Mouse (Mus musculus): ENCODE measurements around the gene Phb2. TPM values are rescaled to one million over a fixed set of nuclear protein-coding genes. Genes with fewer than 3 reads are reported as not detected.
"Not testable (repeated sequence)": the region's sequence is repeated elsewhere in the genome, so short reads cannot be mapped to it uniquely, and the experiment has no call there.

Gene Phb2
- polyA plus RNA-seq, 1 experiment from 2014 or later, result 259 TPM

GRCm38 (mm10) chr6:124678769-124679168 is 33.4 kb upstream of the Phb2 start:
- H3K4me3 ChIP-seq, result no peak overlapping the region
- no peak for ATAC-seq (ENCODE audit: low read depth)
- H3K36me3 ChIP-seq, result peaks cover 4% of the 10 kb centered on the region; the same call in 1 of the 2 replicates
- H3K9me3 ChIP-seq, result no peaks in the 10 kb centered on the region
- no peaks in the 10 kb centered on the region for H3K27me3 ChIP-seq
- H3K9ac ChIP-seq, result no peak overlapping the region
- no peak overlapping the region for H3K4me2 ChIP-seq
- no peak overlapping the region for H3K27ac ChIP-seq (replicated peaks)
- WGBS, result 93% methylated on average over 7 of the region's 7 CpGs
- no peaks in the 10 kb centered on the region for H3K4me1 ChIP-seq (replicated peaks)

GRCm38 (mm10) chr6:124679486-124679885 is 32.6 kb upstream of the Phb2 start:
- 93% methylated on average over 3 of the region's 3 CpGs for WGBS
- Histone ChIP-seq H3K4me1 (replicated peaks) (no peaks in the 10 kb centered on the region), H3K9ac (no peak overlapping the region), H3K36me3 (peaks cover 4% of the 10 kb centered on the region; the same call in 1 of the 2 replicates), H3K4me2 (no peak overlapping the region), H3K27ac (replicated peaks) (no peak overlapping the region), H3K4me3 (no peak overlapping the region), H3K27me3 (no peaks in the 10 kb centered on the region), H3K9me3 (no peaks in the 10 kb centered on the region)
- ATAC-seq (ENCODE audit: low read depth), result no peak

- not testable (repeated sequence) for H3K27me3 ChIP-seq; H3K4me1 ChIP-seq (replicated peaks); H3K4me3 ChIP-seq; H3K4me2 ChIP-seq; H3K36me3 ChIP-seq; H3K27ac ChIP-seq (replicated peaks); H3K9me3 ChIP-seq; ATAC-seq (ENCODE audit: low read depth); H3K9ac ChIP-seq
- WGBS, result 67% methylated on average over 6 of the region's 6 CpGs
These were observed 29.8 kb upstream of the Phb2 start for GRCm38 (mm10) chr6:124682291-124682690.

GRCm38 (mm10) chr6:124683591-124684417 is 28.3 kb upstream of the Phb2 start:
- ATAC-seq (ENCODE audit: low read depth), result no peak
- Histone ChIP-seq H3K4me2 (no peak overlapping the region), H3K36me3 (no peaks in the 10 kb centered on the region), H3K27me3 (no peaks in the 10 kb centered on the region), H3K4me1 (replicated peaks) (no peaks in the 10 kb centered on the region), H3K9ac (no peak overlapping the region), H3K9me3 (no peaks in the 10 kb centered on the region), H3K27ac (replicated peaks) (no peak overlapping the region), H3K4me3 (no peak overlapping the region)
- 86% methylated on average over 14 of the region's 14 CpGs for WGBS

GRCm38 (mm10) chr6:124685606-124686386 is 26.3 kb upstream of the Phb2 start:
- Histone ChIP-seq H3K9me3 (no peaks in the 10 kb centered on the region), H3K27ac (replicated peaks) (no peak overlapping the region), H3K9ac (no peak overlapping the region), H3K27me3 (no peaks in the 10 kb centered on the region), H3K36me3 (no peaks in the 10 kb centered on the region), H3K4me3 (no peak overlapping the region), H3K4me2 (no peak overlapping the region), H3K4me1 (replicated peaks) (no peaks in the 10 kb centered on the region)
- ATAC-seq (ENCODE audit: low read depth), result no peak
- 74% methylated on average over 12 of the region's 12 CpGs for WGBS

GRCm38 (mm10) chr6:124686644-124687043 is 25.5 kb upstream of the Phb2 start:
- H3K27ac ChIP-seq (replicated peaks), result not testable (repeated sequence)
- WGBS, result 77% methylated on average over 1 of the region's 1 CpGs

GRCm38 (mm10) chr6:124688151-124688758 is 23.9 kb upstream of the Phb2 start:
- no peak overlapping the region for H3K4me2 ChIP-seq
- WGBS, result 90% methylated on average over 8 of the region's 8 CpGs
- no peak overlapping the region for H3K4me3 ChIP-seq
- no peaks in the 10 kb centered on the region for H3K36me3 ChIP-seq
- H3K9ac ChIP-seq, result no peak overlapping the region
- H3K9me3 ChIP-seq, result no peaks in the 10 kb centered on the region
- 0 out of 2 replicates have a peak, but pooled peaks cover 2% of the 10 kb centered on the region for H3K4me1 ChIP-seq (replicated peaks)
- no peak overlapping the region for H3K27ac ChIP-seq (replicated peaks)
- H3K27me3 ChIP-seq, result no peaks in the 10 kb centered on the region
- ATAC-seq (ENCODE audit: low read depth), result no peak

More at GRCm38 (mm10) chr6:124686644-124687043, 25.5 kb upstream of the Phb2 start:
- not testable (repeated sequence) for ATAC-seq (ENCODE audit: low read depth); H3K9me3 ChIP-seq; H3K4me2 ChIP-seq; H3K4me1 ChIP-seq (replicated peaks); H3K4me3 ChIP-seq; H3K36me3 ChIP-seq; H3K9ac ChIP-seq; H3K27me3 ChIP-seq

- no peaks in the 10 kb centered on the region for H3K9me3 ChIP-seq
- H3K36me3 ChIP-seq, result no peaks in the 10 kb centered on the region
- H3K27ac ChIP-seq (replicated peaks), result no peak overlapping the region
- no peaks in the 10 kb centered on the region for H3K27me3 ChIP-seq
- no peak for ATAC-seq (ENCODE audit: low read depth)
- H3K4me3 ChIP-seq, result no peak overlapping the region
- peaks cover 9% of the 10 kb centered on the region; the same call in 1 of the 2 replicates for H3K4me1 ChIP-seq (replicated peaks)
- H3K9ac ChIP-seq, result no peak overlapping the region
- no peak overlapping the region for H3K4me2 ChIP-seq
- WGBS, result 92% methylated on average over 3 of the region's 3 CpGs
These were observed 23.1 kb upstream of the Phb2 start for GRCm38 (mm10) chr6:124689011-124689410.

GRCm38 (mm10) chr6:124690517-124690916 is 21.6 kb upstream of the Phb2 start:
- WGBS, result 93% methylated on average over 3 of the region's 3 CpGs
- H3K4me1 ChIP-seq (replicated peaks), result peaks cover 17% of the 10 kb centered on the region; the same call in 1 of the 2 replicates
- H3K36me3 ChIP-seq, result no peaks in the 10 kb centered on the region
- H3K4me3 ChIP-seq, result no peak overlapping the region
- no peaks in the 10 kb centered on the region for H3K9me3 ChIP-seq
- ATAC-seq (ENCODE audit: low read depth), result no peak
- no peaks in the 10 kb centered on the region for H3K27me3 ChIP-seq
- no peak overlapping the region for H3K4me2 ChIP-seq
- no peak overlapping the region for H3K9ac ChIP-seq
- H3K27ac ChIP-seq (replicated peaks), result no peak overlapping the region

GRCm38 (mm10) chr6:124693243-124693981 is 18.7 kb upstream of the Phb2 start:
- ATAC-seq (ENCODE audit: low read depth), result no peak
- Histone ChIP-seq H3K27me3 (no peaks in the 10 kb centered on the region), H3K4me3 (no peak overlapping the region), H3K4me2 (no peak overlapping the region), H3K36me3 (no peaks in the 10 kb centered on the region; the same call in 1 of the 2 replicates), H3K4me1 (replicated peaks) (peaks cover 17% of the 10 kb centered on the region; the same call in 1 of the 2 replicates), H3K27ac (replicated peaks) (0 out of 2 replicates have a peak overlapping the region, but pooled peaks have one; percentile 15), H3K9ac (no peak overlapping the region), H3K9me3 (no peaks in the 10 kb centered on the region)
- WGBS, result 80% methylated on average over 15 of the region's 15 CpGs

GRCm38 (mm10) chr6:124694166-124694955 is 17.8 kb upstream of the Phb2 start:
- peaks cover 17% of the 10 kb centered on the region; the same call in 1 of the 2 replicates for H3K4me1 ChIP-seq (replicated peaks)
- peak overlapping the region; percentile 15; the same call in 1 of the 2 replicates for H3K27ac ChIP-seq (replicated peaks)
- no peak overlapping the region for H3K4me2 ChIP-seq
- peaks cover 8% of the 10 kb centered on the region for H3K36me3 ChIP-seq
- no peaks in the 10 kb centered on the region for H3K9me3 ChIP-seq
- H3K27me3 ChIP-seq, result no peaks in the 10 kb centered on the region
- no peak overlapping the region for H3K4me3 ChIP-seq
- ATAC-seq (ENCODE audit: low read depth), result peak; percentile 79
- WGBS, result 81% methylated on average over 15 of the region's 15 CpGs
- no peak overlapping the region for H3K9ac ChIP-seq

Measured in neural tube, embryonic 13.5 days (tissue).